Mouse (Mus musculus) retina, postnatal 1 day (tissue): ENCODE results near the gene Kif19a.

Experiments used
- DNase-seq: peaks from one replicate; pipeline ENCODE4 v3.0.0-alpha.2; 2012

The Kif19a gene

GRCm38 (mm10) chr11:114786326-114786725 lies 21.1 kb downstream of the Kif19a start:
- DNase-seq, result peak; percentile 72

- no peak for DNase-seq
Observed at GRCm38 (mm10) chr11:114787611-114788010, 22.4 kb downstream of the Kif19a start.

- peak; percentile 90 for DNase-seq
Observed at GRCm38 (mm10) chr11:114789061-114789714, 24.0 kb downstream of the Kif19a start.

- DNase-seq, result no peak
Observed at GRCm38 (mm10) chr11:114789716-114790115, 24.5 kb downstream of the Kif19a start.

GRCm38 (mm10) chr11:114790171-114790570 lies 25.0 kb downstream of the Kif19a start:
- DNase-seq, result no peak

- DNase-seq, result peak; percentile 60
Observed at GRCm38 (mm10) chr11:114790841-114791240, 25.7 kb downstream of the Kif19a start.

GRCm38 (mm10) chr11:114791351-114791889 lies 26.2 kb downstream of the Kif19a start:
- no peak for DNase-seq

GRCm38 (mm10) chr11:114791891-114792411 lies 26.8 kb downstream of the Kif19a start:
- peak; percentile 82 for DNase-seq

GRCm38 (mm10) chr11:114792931-114793494 lies 27.8 kb downstream of the Kif19a start:
- DNase-seq, result no peak

GRCm38 (mm10) chr11:114793868-114794545 lies 28.8 kb downstream of the Kif19a start:
- peak; percentile 56 for DNase-seq

- DNase-seq, result no peak
Observed at GRCm38 (mm10) chr11:114794691-114795090, 29.5 kb downstream of the Kif19a start.

GRCm38 (mm10) chr11:114795231-114795746 lies 30.1 kb downstream of the Kif19a start:
- DNase-seq, result peak; percentile 99

GRCm38 (mm10) chr11:114795848-114796322 lies 30.7 kb downstream of the Kif19a start, which contains the start of gene Btbd17:
Btbd17 (minus strand) TSS chr11:114795945.
- DNase-seq, result peak; percentile 98

- DNase-seq, result no peak
Observed at GRCm38 (mm10) chr11:114797176-114797575, 32.0 kb downstream of the Kif19a start.

GRCm38 (mm10) chr11:114797981-114798380 lies 32.8 kb downstream of the Kif19a start:
- DNase-seq, result no peak

- DNase-seq, result no peak
Observed at GRCm38 (mm10) chr11:114798624-114799023, 33.4 kb downstream of the Kif19a start, which contains the start of gene Gpr142. Gpr142 (plus strand) TSS chr11:114798924.

- DNase-seq, result no peak
Observed at GRCm38 (mm10) chr11:114801906-114802305, 36.7 kb downstream of the Kif19a start.

- no peak for DNase-seq
Observed at GRCm38 (mm10) chr11:114802540-114803267, 37.5 kb downstream of the Kif19a start.

GRCm38 (mm10) chr11:114803990-114804389 lies 38.8 kb downstream of the Kif19a start:
- DNase-seq, result no peak

GRCm38 (mm10) chr11:114807025-114807424 lies 41.8 kb downstream of the Kif19a start:
- no peak for DNase-seq

GRCm38 (mm10) chr11:114807686-114808427 lies 42.7 kb downstream of the Kif19a start:
- DNase-seq, result peak; percentile 68
